Mouse (Mus musculus) thymus, postnatal 36 days (tissue): ENCODE data around the gene Gm8020.
"Not testable (repeated sequence)": the region's sequence is repeated elsewhere in the genome, so short reads cannot be mapped to it uniquely, and the experiment has no call there.

Source experiments
- DNase-seq, 2 experiments: peaks; one replicate each; pipeline ENCODE4 v3.0.0; 2022; ENCODE audit warnings: mixed read lengths in 2 of 2

Gm8020 gene

GRCm38 (mm10) chr14:42502249-42502648 is at the start of gene Gm8020:
Gm8020 (minus strand) TSS chr14:42502349.
- DNase-seq, result not testable (repeated sequence)

DNA sequence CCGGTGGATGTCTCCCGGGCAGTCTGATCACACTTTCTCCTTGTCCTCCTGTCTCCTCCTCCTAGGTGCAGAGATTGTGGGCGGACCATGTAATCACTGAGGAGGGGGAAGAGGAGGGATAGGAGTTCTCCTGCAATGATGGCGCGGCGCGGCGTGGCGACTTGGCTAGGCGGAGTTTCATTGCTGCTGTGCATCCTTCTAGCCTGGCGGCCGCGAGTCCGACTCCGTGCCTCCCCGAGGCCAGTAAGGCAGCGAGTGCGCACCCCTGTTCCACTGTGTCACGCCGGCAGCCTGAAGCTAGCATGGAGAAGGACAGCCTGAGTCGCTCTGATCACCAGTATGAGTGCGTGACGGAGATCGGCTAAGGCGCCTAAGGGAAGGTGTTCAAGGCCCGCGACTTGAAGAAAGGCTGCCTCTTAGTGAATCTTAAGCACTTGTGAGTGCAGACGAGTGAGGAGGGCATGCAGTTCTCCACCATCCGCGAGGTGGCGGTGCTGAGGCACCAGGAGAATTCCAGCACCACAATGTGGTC is 41.1 kb upstream of the Gm8020 start:
- peak in 1 of 2 experiments; percentile 2 for DNase-seq

- DNase-seq, result not testable (repeated sequence)
Observed at GRCm38 (mm10) chr14:42542316-42543169, 40.4 kb upstream of the Gm8020 start.

GRCm38 (mm10) chr14:42524182-42524581 is 22.0 kb upstream of the Gm8020 start, which contains the start of gene Gm8024:
Gm8024 (minus strand) TSS chr14:42524282.
- DNase-seq, result not testable (repeated sequence)

DNA sequence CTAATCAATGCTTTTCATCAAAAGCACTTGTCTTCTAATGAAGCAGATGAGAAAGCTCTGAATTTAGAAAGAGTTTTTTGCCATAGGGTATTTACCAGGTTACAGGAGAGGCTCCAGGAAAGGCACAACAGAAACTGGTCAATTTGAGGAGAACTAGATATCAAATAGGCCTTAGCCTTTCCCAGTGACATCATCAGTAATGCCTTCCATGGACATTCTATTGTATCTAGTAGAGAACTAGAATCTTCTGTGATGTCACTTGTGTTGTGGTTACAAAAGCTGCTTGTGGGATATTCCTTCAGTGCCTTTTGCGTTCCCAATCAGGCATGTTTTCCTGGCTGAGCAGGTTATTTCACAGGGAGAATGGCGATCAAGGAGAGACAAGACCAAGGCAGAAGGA is 38.6 kb downstream of the Gm8020 start, which contains the start of gene Gm8011:
Gene Gm8011, plus strand, starts transcription at position 301 of the 400 bp plus-strand sequence.
- DNase-seq, result not testable (repeated sequence)
